Mouse (Mus musculus) T-helper 1 cell (primary cell): ENCODE measurements around the gene Rgs19.

ENCODE experiments used
- in situ Hi-C: fragments of 300-600 bp; cut with MboI, MseI; formaldehyde crosslinking; loops from one replicate; pipeline ENCODE4 v1.15.1; 2025; ENCODE audit warnings: high pct_unique_total_duplicates

Rgs19 gene

DNA sequence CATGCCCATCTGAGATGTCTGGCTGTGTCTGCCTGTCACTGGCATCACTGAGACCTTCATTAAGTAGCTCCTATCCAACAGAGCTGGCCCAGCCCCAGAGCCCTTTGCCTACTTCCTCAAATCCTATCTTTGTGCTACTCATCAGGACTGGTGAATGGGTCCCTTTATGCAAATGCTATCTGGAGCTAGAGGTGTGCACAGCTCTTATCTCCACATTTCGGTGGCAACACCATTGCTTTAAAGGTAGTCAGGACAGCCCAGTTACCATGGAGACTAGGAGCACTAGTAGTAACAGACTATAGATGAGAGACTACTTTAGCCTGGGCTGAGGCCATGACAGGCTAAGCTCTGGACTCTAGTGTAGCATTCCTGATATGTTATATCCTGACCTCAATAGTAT is 9.1 kb downstream of the Rgs19 start:
- in situ Hi-C loops, result no loop called here

DNA sequence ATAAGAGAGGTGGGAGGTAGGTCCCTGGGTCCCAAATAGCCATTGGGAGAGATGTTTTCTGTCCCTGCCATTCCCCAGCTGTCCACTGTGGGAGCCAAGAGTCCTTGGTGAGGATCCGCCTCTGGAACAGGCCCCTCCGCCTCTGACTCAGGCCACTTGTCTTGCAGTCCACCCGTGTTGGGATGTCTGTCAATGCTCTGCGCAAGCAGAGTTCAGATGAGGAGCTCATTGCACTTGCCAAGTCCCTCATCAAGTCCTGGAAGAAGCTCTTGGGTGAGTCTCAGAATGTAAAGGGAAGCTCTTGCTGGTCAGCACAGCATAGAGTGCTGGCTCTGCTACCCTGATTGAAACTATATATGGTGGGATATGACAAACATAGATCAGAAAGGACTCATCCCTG is 10.4 kb downstream of the Rgs19 start:
- in situ Hi-C loops, result no loop called here

DNA sequence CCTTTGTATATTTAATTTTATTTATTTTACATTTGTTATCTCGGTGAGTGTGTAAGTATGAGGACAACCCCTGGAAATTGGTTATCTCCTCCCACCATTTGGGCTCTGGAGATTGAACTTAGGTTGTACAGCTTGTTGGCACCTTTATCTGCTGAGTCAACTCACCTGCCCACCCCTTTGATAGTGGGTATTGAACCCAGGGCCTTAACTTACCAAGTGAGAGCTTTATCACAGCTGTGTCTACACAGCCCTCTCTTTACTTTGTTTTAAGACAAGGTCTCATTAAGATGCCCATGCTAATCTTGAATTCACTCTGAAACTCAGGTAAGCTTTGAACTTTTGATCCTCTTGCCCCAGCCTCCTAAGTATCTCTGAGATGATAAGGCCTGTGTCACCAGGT is 11.8 kb downstream of the Rgs19 start:
- in situ Hi-C loops, result no loop called here

DNA sequence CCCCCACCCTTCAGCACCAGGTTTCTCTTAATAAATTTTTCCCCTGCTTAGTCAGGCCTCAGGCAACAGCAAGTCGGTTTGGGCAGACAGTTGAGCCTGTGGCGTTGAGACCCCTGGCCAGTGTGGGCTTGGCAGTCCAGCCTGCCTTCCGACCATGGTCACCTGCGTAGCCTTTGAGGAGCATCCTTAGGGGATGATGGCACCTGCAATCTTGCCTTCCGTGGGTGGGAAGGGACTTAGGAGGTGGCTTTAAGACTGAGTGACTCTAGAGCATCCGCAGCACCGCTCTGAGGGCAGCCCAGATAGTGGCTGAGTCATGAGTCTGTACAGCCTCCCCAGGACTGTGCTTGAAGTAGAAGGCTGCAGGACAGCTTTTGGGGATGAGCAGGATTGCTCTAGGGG is 13.1 kb downstream of the Rgs19 start:
- in situ Hi-C loops, result no loop called here

DNA sequence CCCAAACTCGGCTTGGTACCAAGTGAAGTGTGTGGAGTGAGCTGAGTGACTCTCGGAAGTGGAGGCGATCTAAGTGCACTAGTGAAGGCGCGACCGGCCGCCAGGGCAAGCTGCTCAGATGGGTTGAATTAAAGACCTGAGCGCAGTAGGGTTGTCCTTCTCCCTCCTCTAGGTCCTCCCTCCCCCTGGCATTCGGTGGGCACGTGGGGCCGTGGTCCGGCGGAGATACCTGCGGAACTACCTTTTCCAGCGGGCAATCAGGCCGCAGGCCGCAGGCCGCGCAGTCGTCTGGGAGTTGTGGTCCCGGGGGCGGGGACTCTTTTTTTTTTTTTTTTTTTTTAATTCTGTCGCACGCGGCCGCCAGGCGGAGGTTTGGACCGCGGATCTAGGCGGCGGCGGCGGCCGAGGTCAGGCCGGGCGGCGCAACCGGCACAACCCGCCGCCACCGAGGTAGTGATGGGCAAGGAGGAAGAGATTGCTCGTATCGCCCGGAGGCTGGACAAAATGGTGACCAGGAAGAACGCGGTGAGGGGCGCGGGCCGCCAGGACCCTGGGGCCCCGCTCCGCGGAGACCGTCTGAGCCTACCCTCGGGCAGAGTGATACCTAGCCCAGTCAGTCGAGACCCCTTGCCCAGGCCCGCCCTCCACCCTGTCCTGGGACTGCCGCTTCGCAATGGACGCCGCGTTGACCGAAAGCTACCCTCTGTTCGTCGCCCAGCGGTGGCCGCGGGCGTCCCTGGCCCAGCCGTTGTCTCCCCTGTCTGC is 13.6 kb downstream of the Rgs19 start, which contains the start of gene Tcea2:
Tcea2 (plus strand) TSS at position 360 of the 765 bp plus-strand sequence.
- in situ Hi-C loops, result no loop called here

DNA sequence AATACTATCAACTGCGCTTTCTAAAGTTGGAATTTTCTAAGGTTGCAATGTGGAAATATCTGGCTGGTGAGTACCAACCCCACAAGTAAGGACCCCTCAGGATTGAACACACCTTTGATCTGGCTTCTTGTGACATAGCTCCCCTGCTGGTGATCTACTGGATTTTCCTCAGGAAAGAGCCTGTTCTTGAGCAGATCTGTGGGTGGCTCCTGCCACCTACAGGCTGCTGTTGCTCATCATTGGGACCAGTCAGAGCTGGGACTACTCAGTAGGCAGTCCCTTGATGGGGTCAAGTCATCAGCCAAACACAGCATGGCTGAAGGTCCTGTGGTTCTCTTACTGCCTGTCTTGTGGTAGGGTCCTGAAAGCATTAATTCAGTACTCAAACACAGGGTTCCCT is 15.0 kb downstream of the Rgs19 start:
- in situ Hi-C loops, result no loop called here

DNA sequence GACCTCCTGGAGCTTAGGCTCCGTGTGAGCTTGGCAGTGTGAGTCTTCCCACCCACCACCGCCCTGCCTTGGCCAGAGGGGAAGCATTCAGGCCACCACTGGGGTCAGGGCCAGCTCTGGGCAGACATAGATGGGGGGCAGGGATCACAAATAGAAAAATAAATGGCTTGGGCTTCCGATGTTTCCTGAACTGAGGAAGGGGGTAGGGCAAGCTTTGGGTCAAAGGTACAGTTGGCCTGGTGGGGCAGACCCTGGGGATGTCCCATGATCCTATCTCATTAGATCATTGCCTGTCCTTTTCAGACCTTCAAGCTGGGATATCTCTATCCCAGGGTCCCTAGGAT is 16.1 kb downstream of the Rgs19 start:
- in situ Hi-C loops, result no loop called here

DNA sequence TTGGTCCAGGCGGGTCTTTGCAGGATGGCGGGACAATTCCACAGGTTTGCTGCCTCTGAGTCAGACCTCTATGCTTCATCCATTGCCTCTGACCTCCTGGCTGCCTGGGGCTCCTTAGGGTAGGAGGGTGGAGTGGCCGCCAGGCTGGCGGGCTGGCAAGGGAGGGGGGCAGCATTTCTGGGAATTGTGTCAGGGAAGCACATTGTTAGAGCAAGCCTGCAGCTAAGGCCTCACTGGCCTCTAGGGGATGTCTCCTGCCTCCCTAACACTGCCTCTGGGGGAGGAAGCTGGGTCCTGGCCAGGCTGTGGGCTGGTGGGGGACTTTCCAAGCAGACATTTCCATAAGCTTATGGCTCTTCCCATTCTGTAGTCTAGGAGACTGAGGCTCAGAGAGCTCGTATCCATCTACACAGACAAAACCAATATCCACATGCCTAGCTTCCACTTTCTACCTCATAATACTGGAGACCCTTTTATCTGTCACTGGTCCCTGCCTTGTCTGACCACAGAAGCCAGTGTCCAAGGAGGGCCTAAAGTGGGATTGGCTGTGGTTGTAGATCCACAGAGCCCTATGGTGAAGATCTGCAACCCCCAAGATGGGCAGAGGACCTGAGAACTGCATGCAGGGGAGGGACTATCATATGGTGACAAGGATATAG is 16.6 kb downstream of the Rgs19 start:
- in situ Hi-C loops, result no loop called here

DNA sequence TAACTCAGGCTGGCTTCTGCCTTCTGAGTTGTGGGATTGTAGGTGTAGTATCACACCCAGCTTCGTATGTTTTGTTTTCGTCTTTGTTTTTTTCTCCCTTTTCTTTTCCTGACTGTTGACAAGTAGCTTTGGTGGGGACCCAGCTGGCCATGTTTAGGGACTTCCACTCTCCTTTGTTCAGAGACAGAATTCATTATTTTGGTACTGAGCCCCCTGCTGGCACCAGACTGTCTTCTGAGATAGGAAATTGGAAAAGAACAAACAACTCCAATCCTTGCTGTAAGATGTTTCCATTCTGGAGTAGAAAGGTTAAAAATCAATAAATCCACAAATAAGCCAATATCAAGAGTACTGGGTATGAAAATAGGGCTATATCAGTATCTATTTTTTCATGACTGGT is 17.4 kb downstream of the Rgs19 start:
- in situ Hi-C loops, result no loop called here

DNA sequence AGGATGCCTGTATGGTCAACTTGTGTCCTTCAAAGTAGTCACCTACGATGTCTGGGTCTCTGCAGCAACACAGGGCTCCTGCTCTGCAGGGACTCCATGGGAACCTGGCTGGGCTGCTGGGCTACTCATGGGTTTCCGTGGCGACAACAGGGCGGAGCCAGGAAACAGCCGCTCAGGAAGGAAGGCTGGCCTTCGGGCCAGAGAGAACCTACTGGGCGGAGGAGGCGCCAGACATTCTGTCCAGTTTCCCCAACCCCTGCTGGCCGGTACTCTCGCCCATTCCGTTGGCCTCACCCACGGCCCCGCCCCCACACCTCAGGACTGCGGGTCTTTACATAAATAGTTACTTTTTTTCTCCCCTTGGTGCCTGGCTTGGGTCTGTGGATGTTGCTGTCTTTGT is 18.3 kb downstream of the Rgs19 start:
- in situ Hi-C loops, result no loop called here

DNA sequence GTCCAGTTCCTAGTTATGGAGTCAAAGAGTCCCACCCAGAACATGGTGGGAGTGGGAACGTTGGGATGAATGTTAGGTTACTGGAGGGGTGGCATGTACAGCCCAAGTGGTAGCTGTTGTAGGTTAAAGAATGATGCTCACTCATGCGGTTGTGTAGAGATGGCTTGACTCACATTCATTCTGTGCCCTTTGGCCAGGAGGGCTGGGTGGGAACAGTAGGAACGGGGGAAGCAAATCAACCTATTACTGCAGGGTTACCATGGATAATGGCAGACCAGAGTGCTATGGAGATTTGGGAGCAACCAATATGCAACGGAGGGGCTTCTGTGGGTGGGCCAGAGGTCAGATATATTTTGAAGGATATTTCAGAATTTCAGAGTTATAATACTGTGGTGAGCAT is 18.8 kb downstream of the Rgs19 start:
- in situ Hi-C loops, result no loop called here

DNA sequence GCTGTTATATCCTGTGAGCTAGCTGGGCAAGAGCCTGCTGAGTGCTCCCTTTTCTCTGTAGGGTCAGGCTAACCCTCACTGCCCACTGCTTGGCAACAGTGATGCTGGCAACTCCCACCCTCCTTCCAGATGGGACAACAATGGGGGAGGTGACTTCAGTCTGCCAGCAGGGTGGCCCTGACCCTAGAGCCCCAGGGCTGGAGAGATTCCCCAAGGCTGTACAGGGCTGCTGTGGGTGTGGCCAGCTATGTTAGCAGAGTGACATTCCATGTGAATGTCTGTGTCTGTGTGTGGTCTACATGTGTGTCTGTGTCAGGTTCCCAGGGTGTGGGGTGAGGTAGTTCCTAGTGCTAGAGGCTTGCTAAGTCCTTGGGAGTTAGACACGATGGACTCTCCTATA is 20.3 kb downstream of the Rgs19 start:
- in situ Hi-C loops, result no loop called here

DNA sequence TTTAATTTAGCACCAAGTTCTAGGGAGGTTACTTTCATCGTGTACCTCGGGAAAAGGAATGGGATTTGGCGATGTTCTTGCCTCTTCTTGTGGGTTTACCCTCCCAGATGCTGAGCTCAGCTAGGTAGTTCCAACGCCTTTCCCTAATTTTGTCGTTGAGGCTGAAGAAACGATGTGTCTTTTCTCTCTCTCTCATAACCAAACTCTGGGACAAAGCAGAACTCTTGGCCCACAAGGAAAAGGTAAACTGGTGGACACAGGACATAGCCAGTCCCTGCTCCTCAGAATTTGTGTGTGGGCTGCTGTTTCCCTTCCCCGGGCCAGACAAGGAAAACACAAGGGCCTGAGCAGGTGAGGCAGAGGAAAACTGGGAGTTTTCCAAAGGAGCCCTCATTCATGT is 21.8 kb downstream of the Rgs19 start:
- in situ Hi-C loops, result no loop called here

DNA sequence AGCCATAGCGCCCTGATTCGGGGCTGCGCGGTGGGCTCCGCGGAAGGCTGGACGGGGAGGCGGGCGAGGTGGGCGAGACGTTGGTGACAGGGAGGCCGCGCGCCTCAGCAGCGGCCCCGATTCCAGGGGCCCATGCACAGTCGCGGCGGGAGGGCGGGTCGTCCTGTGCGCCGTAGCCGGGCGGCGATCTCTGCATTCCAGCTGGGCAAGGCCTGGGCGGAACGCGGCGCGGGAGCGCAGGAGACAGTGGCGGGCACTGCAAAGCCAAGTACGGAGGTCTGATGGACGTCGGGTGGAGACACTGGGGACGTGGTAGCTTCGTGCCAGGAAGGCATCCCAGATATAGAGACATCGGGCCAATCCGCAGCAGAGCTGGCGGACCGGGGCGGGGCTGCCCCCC is 22.5 kb downstream of the Rgs19 start, which contains the start of gene Sox18:
Sox18 (minus strand) TSS at position 315 of the 400 bp plus-strand sequence.
- in situ Hi-C loops, result no loop called here

DNA sequence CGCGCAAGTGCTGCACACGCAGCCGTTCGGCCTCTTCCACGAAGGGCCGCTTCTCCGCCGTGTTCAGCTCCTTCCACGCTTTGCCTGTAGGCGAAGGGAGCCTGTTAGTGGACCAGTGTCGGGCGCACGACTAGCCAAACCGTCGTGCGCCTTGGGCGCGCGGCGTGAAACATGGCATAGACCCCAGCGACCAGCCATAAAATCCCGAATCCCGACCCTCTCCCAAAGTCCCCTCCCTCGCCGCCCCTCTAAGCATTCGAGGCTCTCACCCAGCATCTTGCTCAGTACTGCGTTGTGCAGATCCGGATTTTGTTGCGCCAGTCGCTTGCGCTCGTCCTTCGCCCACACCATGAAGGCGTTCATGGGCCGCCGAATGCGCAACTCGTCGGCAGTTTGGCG is 22.9 kb downstream of the Rgs19 start:
- in situ Hi-C loops, result no loop called here

DNA sequence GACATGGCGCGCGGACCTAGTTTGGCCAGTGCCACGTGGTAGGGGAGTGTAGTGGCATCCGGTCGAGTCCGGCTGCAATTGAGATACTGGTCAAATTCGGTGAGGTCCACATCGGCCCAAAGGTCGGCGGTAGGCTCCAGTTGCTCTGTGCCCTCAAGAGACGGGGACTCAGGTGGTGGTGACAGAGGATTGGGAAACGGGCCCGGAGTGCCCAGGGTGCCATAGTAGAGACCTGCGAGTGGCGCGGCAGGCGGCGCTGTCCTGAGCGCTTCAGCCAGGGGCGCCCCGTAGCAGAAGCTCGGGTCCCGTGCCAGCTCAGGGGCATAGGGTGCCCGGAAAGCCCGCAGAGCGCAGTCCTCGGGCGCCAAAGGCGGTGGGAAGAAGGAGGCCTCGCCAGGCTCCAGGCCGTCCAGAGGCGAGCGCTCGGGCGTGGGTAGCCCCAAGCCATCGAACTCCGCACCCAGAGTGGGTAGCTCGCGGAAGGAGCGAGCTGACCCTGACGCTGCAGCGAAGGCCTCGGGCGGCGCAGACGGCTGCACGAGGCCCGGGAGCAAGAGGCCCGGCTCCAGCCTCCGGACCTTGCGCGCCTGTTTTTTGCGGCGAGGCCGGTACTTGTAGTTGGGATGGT is 23.4 kb downstream of the Rgs19 start:
- in situ Hi-C loops, result no loop called here

DNA sequence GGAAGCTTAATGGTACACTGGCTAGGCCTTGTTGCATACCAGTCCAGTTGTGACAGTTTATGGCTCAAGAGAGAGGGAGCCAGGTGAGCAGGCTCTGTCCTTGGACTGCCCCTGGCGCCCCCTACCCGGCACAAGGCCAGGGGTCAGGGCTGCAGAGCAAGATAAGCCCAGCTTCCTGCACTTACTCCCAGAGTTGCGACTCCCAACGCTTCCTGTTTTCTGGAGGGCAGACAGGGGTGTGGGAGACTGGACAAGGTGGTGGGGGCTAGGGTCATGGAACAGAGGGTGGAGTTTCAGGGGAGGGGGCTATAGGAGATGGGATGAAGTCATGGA is 30.5 kb downstream of the Rgs19 start:
- in situ Hi-C loops, result no loop called here

DNA sequence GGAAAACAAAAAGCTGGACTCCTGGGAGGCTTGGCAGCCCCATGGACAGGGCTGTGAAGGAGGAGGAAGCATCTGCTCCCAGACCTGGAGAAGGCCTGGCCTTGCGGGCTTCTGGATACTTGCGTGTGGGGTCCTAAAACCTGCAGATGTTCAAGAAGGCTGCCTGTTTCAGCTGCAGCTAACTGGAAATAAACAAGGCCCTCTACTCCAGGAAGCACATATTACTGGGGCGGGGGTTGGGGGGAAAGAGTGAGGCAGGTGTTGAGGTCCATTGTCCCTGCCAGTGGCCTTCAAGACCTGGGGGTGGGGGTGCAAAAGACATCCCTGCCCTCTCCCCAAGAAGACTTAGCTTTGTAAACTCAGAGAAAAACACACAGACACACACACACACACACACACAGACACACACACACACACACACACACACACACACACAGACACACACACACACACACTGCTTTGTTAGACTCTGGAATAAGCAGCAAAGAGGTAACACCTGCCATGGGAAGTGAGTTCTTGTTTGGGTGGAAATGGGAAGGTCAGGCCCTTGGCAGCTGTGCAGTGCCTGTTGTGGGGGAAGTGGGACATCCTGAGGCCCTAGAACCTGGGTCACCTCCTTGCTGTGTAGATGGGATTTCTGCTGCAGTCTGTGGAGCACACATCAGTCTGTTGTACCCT is 31.0 kb downstream of the Rgs19 start:
- in situ Hi-C loops, result no loop called here

DNA sequence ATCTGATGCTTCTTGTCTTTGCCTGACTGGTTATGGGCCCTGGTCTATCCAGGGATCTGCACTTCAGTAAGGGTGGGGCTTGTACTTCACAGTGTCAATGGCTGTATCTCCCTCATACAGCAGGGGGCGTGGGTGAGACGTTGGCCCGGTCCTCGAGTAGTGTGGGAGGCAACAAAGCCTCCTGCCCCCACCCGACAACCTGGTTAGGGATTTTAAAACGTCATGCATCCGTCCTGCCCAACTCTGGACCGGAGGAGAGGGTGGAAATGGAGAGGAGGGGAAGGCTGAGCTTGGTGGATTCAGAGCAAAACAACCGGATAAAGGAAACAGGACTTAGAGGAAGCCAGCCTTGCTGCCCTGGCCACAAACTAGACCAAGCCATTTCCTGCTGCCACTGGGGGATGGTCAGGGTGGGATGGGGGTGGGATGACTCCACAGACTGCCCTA is 34.1 kb downstream of the Rgs19 start:
- in situ Hi-C loops, result no loop called here

DNA sequence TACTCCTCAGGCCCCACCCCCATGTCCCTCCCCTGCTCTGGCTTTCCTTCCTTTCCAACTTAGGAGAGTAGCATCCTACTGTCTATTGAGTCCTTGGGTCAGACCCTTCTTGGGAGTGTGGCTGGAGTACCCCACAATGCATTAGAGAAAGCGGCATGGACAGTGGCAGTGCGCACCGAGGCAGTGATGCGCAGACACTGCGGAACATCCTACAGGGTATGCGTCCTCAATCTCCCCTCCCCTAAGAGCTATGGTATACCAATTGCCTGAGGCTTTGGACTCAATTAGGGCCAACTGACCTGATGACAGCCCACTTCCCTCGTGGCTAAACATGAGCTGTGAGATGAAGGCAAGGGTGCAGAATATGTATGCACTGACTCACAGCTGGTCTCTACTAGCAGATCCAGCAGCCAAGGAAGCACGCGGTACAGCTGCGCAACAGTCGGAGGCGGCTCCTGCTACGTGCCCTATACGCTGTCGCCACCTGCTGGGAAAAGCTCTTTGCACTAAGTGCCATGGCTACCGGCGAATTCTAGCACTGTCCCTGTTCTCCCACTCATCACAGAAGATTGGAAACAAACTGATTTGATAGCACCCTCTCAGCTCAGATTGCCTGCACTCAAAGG is 34.7 kb downstream of the Rgs19 start:
- in situ Hi-C loops, result no loop called here

DNA sequence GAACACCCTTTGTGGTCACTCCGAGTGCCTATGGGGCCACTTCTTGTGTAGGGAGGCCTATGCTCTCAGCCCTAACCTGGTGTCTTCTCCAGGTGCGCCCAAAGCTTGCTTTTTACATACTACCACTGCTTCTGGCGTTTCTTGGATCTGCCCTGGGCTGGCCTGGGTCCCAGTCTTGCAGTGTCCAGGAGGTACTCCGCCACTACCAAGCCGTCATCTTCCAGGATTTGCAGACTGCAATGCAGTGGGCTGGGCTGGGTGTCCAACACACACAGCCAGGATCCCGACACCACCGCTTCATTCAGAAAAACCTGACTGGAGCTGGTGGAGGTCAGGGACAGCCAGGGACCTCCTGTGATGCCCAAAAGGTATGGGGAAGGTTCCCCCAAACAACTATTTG is 35.2 kb downstream of the Rgs19 start:
- in situ Hi-C loops, result no loop called here

DNA sequence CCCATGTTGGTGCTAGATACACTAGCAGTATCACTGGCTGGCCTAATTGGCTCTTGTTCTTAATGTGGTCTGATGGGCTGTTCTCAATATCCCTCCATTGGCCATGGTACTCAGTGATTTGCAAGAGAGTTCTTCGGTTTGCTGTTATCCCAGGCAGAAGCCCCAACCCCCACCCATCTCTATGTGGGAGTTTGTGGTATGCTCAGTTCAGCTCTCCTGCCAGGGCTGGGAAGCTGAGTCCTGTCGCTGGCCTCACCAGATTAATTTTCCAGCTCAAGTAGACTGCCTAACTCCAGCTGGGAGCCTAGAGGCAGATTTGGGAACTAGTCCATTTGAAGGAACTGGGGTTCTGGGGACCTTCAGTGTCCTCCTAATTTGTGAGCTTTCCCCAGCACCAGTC is 36.3 kb downstream of the Rgs19 start:
- in situ Hi-C loops, result no loop called here
